Mouse (Mus musculus) G1E-ER4 (cell line): ENCODE measurements around the gene Rtl10. TPM values are rescaled to one million over a fixed set of nuclear protein-coding genes. Genes with fewer than 3 reads are reported as not detected.

Experiments used
- GATA1 ChIP-seq: IDR thresholded peaks from one replicate; pipeline ENCODE4 v1.8.0; 2012; ENCODE audit warnings: low read length, inconsistent platforms
- polyA plus RNA-seq: library from polyadenylated mRNA; stranded (reverse); fragments of >175 nt; gene quantifications from 2 replicates; pipeline ENCODE4 v1.2.3, GENCODE M21; 2012

Rtl10 gene
- polyA plus RNA-seq, 1 experiment, result 7.7 TPM

- TF ChIP-seq GATA1, result no peak
Measured at GRCm38 (mm10) chr16:18503566-18504342, 5.1 kb downstream of the Rtl10 start.

DNA sequence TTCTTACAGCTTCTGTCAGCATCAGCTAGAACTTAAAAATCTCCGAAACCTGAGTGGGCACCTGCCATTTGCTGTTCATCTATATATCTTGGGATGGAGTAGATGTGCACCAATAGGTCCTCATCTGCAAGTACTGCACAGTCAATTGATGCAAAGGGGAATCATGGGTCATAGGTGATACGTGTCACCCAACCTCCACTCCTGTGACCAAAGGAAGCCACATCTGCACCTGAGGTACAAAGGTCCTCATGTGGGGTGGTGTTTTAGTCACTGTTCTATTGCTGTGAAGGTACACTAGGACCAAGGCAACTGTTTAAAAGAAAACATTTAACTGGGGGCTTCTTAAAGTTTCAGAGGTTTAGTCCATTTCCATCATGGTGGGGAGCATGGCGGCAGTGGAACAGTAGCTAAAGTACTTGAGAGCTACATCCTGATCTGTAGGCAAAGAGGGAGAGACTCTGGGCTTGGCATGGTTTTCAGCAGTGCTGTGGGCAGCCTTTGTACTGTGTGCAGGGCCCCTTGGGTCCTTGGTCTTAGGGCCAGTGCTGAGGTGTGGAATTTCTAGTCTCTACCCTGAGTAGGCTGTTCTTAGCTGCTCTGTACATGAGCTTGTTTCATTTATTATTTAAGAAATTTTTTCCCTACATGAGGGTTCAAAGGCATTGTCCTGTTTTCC lies 8.0 kb downstream of the Rtl10 start:
- no peak for TF ChIP-seq GATA1

GRCm38 (mm10) chr16:18507200-18507549 lies 8.5 kb downstream of the Rtl10 start:
- no peak for TF ChIP-seq GATA1

DNA sequence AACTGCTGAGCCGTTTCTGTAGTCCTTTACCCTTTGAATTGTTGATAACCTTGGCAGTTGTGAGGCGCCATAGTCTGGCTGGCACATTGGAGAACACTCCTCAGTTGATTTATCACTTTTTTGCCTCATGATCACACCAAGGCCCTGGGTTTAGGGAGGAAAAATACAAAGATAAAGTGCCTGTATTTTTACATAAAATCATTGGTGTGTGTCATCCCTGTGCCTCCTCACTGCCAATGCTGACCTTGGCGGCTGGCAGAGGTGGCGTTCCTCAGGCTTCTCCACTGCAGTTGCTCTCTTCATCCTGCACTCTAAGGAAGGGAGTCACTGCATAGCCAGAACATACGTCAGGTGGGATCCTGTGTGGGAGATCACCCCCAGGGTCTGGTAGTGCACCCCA lies 13.0 kb downstream of the Rtl10 start:
- TF ChIP-seq GATA1, result no peak

DNA sequence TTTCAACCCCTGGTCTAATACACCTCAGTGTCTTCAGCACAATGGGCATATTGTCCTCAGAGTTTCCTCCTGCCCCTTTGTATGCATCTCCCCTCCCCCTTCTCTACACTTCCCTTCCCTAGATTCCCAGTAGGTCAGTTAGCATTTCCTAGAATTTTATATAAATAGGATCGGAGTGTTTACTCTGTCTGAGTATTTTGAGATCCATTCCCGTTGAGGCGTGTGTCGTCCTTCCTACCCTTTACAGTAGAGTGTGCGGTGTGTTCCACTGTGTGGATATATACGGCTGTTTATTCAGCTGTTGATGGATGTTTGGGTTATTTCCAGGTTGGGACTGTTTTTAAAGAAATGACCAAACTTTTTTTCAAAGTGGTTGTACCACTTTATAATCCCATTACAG lies 14.8 kb downstream of the Rtl10 start:
- TF ChIP-seq GATA1, result no peak

DNA sequence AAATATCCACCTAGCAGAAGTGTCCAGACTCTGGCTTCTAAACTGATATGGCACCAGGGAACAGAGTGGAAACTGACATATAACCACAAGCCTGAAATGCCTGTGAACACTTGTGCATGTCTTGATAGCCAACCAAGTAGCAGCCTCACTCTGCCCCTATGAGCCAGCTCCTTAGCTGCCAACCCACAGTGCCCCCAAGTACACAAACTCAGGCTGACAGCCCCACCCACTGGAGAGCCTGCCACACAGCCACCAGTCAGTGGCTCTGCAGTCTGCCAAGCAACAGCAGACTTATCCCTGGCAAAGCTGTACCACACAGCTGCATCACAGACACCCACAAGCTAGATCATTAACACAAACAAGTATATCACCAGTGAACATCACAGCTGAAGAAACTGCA lies 19.4 kb downstream of the Rtl10 start:
- no peak for TF ChIP-seq GATA1

DNA sequence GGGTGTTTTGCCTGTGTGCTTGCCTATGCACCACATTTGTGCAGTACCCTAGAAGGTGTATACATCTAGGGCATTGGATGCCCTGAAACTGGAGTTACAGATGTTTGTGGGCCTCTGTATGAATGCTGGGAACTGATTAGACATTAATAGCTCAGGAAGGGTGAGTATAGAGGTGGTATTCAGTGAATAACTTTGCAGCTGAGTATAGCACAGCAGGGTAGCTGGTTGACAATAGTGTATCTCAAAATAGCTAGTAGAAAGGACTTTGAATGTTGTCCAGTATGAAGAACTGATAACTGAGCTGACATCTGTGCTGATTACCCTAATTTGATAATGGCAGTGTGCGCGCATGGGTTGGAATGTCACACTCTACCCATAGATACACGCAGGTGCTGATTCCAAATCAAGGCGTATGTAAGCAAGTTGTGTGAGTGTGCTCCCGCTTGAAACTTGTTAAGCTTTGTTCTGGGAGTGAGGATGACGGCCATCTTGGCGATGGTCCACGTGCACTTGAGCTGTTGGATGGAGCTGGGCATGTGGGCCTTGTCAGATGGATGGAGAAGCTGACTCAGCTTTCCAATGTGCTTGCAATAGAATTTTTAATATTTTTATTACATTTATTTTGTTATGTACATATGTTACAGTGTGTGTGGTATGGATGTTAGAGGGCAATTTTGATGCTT lies 25.0 kb downstream of the Rtl10 start:
- no peak for TF ChIP-seq GATA1

- no peak for TF ChIP-seq GATA1
Measured at GRCm38 (mm10) chr16:18528656-18529055, 30.0 kb downstream of the Rtl10 start.

DNA sequence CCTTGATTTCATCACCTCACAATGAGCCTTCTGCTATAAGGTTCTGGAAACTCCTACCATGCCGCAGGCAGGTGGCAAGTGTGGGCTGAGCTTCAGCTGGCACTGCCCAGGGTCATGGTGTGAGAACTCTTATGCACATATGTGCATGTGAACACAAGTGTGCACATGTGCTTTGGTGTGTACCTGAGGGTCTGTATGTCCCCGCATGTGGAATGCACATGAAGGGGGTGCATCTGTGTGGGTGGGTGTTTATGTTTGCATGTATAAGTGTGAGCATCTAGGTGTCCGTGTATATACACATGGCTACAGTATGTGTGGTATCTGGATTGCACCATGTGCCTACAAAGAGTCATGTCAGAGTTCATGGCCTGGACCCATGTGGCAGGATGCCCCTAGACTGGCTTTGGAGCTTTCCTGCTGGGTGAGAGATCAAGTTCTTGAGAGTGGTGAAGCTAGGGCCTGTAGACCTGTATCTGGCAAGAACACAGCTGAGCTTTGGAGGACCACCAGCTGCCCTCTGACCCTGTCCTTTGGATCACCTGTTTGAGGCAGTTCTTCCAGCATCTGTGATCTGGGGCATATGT lies 38.8 kb downstream of the Rtl10 start:
- no peak for TF ChIP-seq GATA1

GRCm38 (mm10) chr16:18539281-18539680 lies 40.6 kb downstream of the Rtl10 start:
- TF ChIP-seq GATA1, result no peak

GRCm38 (mm10) chr16:18543151-18543829 lies 44.6 kb downstream of the Rtl10 start:
- no peak for TF ChIP-seq GATA1

DNA sequence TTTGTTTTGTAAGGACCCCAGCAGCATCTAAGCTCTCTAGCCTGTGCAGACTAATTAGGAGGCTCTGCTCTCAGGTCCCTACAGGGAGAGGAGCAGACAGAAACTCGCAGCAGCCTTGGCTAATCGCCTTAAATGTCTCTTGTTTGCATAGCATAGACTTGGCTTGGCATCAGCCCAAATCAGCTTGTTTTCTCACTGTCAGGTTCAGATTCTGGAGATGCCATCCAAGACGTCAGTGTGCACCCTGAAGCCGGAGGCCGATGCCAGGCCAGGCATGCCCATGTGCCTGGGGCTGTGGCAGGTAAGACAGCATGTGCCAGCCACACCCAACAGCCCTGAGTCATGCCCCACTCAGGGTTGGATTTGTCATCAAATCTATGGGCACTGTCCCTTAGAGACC lies 49.2 kb downstream of the Rtl10 start:
- no peak for TF ChIP-seq GATA1

Other genes starting within 250 kb of the Rtl10 start
- not detected in 2 replicates for gene Gm49776, start 240.6 kb upstream of the Rtl10 start, polyA plus RNA-seq
- 5.3 and 13.9 TPM in 2 replicates for gene Dgcr8, start 209.7 kb upstream of the Rtl10 start, polyA plus RNA-seq
- gene Tango2, start 150.8 kb upstream of the Rtl10 start, polyA plus RNA-seq, result 36.6 and 47.4 TPM in 2 replicates
- 41.0 and 49.1 TPM in 2 replicates for gene Arvcf, start 150.7 kb upstream of the Rtl10 start, polyA plus RNA-seq
- 13.1 and 16.2 TPM in 2 replicates for gene Txnrd2, start 72.5 kb upstream of the Rtl10 start, polyA plus RNA-seq
- 37.8 and 85.4 TPM in 2 replicates for gene Comt, start 72.0 kb upstream of the Rtl10 start, polyA plus RNA-seq
- 7.7 and 12.0 TPM in 2 replicates for gene Gnb1l, start 188 bp upstream of the Rtl10 start, polyA plus RNA-seq
- not detected in 2 replicates for gene Tbx1, start 91.8 kb downstream of the Rtl10 start, polyA plus RNA-seq
- not detected in 2 replicates for gene Gp1bb, start 123.5 kb downstream of the Rtl10 start, polyA plus RNA-seq
- gene Gm49601, start 127.5 kb downstream of the Rtl10 start, polyA plus RNA-seq, result not detected in 2 replicates
- not detected in 2 replicates for gene Sept5, start 131.1 kb downstream of the Rtl10 start, polyA plus RNA-seq